Mouse (Mus musculus): ENCODE measurements at regions not wholly inside any gene's neighbourhood (a gene's known extent, or its start where the extent isn't known, plus 50 kb on each side); places are given as distances from the start of the nearest gene placed in this dataset.

DNA sequence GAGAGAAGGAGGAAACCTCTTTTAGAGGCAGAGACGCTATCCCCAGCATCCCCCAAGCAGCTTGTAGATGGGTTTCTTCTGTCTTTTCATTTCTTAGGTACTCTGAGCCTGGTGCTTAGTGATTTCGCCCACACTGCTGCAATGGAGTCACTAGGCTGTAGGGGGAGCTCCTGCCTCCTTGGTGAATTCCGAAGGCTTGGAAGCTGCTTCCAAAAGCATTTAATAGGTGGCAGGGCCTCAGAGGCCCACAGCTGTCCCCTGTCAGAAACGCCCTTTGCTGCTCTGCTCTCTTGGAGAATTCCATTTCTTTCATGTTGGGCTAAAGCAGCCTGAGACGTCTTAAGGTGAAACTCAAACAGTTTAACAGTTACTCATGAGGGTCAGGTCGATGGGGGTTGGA is 160.4 kb upstream of the Esrrg start:
- TF ChIP-seq CTCF (conservative IDR thresholded peaks at IDR 0.05; ENCODE audit: low read length) (peak; percentile 67), POU5F1 (IDR thresholded peaks at IDR 0.05; ENCODE audit: borderline replicate concordance, low read length) (no peak)
- no peaks in the 10 kb centered on the region for H3K9me3 ChIP-seq (ENCODE audit: low read length)
- H3K4me1 ChIP-seq (replicated peaks; ENCODE audit: low read depth, low read length): peaks cover 45% of the 10 kb centered on the region
- H3K36me3 ChIP-seq (ENCODE audit: insufficient read depth, low read length): no peaks in the 10 kb centered on the region
- no peak overlapping the region for H3K4me3 ChIP-seq (replicated peaks; ENCODE audit: low read length)
- H3K27me3 ChIP-seq (ENCODE audit: insufficient read depth, low read length): peaks cover 3% of the 10 kb centered on the region; the same call in 1 of the 2 replicates

- H3K9me3 ChIP-seq (ENCODE audit: low read length): no peaks in the 10 kb centered on the region
- H3K4me3 ChIP-seq (replicated peaks; ENCODE audit: low read length): no peak overlapping the region
- TF ChIP-seq CTCF (conservative IDR thresholded peaks at IDR 0.05; ENCODE audit: low read length) (no peak), POU5F1 (IDR thresholded peaks at IDR 0.05; ENCODE audit: borderline replicate concordance, low read length) (no peak), NANOG (IDR thresholded peaks at IDR 0.05; ENCODE audit: borderline replicate concordance, low read length) (no peak; the same call in 1 of the 2 replicates)
- H3K27me3 ChIP-seq (ENCODE audit: insufficient read depth, low read length): peaks cover 3% of the 10 kb centered on the region; the same call in 1 of the 2 replicates
- H3K36me3 ChIP-seq (ENCODE audit: insufficient read depth, low read length): no peaks in the 10 kb centered on the region
- peaks cover 45% of the 10 kb centered on the region for H3K4me1 ChIP-seq (replicated peaks; ENCODE audit: low read depth, low read length)
These were observed 158.5 kb upstream of the Esrrg start for GRCm38 (mm10) chr1:187450106-187450505.

DNA sequence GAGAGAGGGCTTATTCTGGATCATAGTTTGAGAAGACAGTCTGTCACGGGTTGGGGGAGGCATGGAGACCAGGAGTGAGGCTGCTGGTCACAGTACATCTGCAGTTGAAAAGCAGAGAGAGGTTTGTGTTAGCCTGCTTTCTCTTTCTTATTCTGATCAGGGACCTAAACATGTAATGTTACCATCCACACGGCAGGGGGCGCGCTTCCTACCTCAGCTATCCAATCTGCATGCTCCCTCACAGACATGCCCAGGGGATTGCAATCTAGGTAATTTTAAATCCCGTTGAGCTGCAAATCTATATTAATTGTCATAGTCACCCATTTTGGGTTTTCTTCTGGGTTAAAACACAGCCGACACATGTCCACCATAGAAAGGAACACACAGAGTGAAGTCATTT is 156.4 kb upstream of the Esrrg start:
- TF ChIP-seq POU5F1 (IDR thresholded peaks at IDR 0.05; ENCODE audit: borderline replicate concordance, low read length): no peak
- TF ChIP-seq NANOG (IDR thresholded peaks at IDR 0.05; ENCODE audit: borderline replicate concordance, low read length): no peak
- TF ChIP-seq CTCF (conservative IDR thresholded peaks at IDR 0.05; ENCODE audit: low read length): peak; percentile 71
- H3K27me3 ChIP-seq (ENCODE audit: insufficient read depth, low read length): peaks cover 3% of the 10 kb centered on the region; the same call in 1 of the 2 replicates
- H3K4me3 ChIP-seq (replicated peaks; ENCODE audit: low read length): no peak overlapping the region
- no peaks in the 10 kb centered on the region for H3K36me3 ChIP-seq (ENCODE audit: insufficient read depth, low read length)
- H3K4me1 ChIP-seq (replicated peaks; ENCODE audit: low read depth, low read length): peaks cover 45% of the 10 kb centered on the region
- no peaks in the 10 kb centered on the region for H3K9me3 ChIP-seq (ENCODE audit: low read length)

GRCm38 (mm10) chr1:187454431-187454830 is 154.2 kb upstream of the Esrrg start:
- Histone ChIP-seq H3K27me3 (ENCODE audit: insufficient read depth, low read length) (no peaks in the 10 kb centered on the region), H3K9me3 (ENCODE audit: low read length) (peaks cover 6% of the 10 kb centered on the region; the same call in 1 of the 2 replicates)
- TF ChIP-seq POU5F1 (IDR thresholded peaks at IDR 0.05; ENCODE audit: borderline replicate concordance, low read length) (no peak), CTCF (conservative IDR thresholded peaks at IDR 0.05; ENCODE audit: low read length) (peak; percentile 32)

GRCm38 (mm10) chr1:187484821-187485220 is 123.8 kb upstream of the Esrrg start:
- no peak for TF ChIP-seq NANOG (IDR thresholded peaks at IDR 0.05; ENCODE audit: borderline replicate concordance, low read length)
- TF ChIP-seq CTCF (conservative IDR thresholded peaks at IDR 0.05; ENCODE audit: low read length): no peak
- TF ChIP-seq POU5F1 (IDR thresholded peaks at IDR 0.05; ENCODE audit: borderline replicate concordance, low read length): no peak
- no peak overlapping the region for H3K4me3 ChIP-seq (replicated peaks; ENCODE audit: low read length)

More at GRCm38 (mm10) chr1:187454431-187454830, 154.2 kb upstream of the Esrrg start:
- Histone ChIP-seq H3K36me3 (ENCODE audit: insufficient read depth, low read length) (no peaks in the 10 kb centered on the region), H3K4me3 (replicated peaks; ENCODE audit: low read length) (no peak overlapping the region), H3K4me1 (replicated peaks; ENCODE audit: low read depth, low read length) (peaks cover 28% of the 10 kb centered on the region)

DNA sequence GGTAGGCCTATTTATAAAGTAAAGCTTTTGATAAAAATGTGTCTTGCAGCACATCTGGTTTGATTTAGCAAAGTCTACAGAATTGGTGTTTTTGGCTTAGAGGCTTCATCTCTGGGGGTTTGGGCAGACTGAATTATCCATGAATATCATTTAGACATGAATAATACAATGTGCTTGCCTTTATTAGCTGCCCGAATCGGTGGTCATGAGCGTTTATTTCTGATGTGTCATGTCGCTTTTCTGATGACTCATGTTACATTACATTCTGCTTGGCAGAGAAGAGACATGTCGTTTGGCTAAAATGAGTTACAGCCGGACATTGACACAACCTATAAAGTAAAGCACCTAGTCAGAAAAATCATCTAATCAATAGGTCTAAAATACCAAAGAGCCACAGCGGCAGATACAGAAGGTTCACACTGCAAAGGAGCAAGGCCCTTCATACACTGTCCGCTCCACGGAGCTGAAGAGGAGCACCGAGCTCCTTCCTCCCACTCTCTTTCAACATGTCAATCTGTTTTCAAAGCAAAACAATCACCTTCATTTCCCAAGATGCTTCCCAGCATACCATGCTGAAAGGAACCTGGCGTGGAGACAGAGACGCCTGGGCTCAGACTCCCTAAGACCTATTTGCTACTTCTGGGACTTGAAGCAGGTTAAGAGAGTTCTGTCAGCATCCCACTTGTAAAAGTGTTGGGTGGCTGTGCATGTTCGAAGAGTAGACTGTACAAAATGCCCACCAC is 120.5 kb upstream of the Esrrg start:
- no peaks in the 10 kb centered on the region for H3K9me3 ChIP-seq (ENCODE audit: low read length)
- TF ChIP-seq CTCF (conservative IDR thresholded peaks at IDR 0.05; ENCODE audit: low read length) (no peak), NANOG (IDR thresholded peaks at IDR 0.05; ENCODE audit: borderline replicate concordance, low read length) (no peak), POU5F1 (IDR thresholded peaks at IDR 0.05; ENCODE audit: borderline replicate concordance, low read length) (no peak)
- H3K27me3 ChIP-seq (ENCODE audit: insufficient read depth, low read length): no peaks in the 10 kb centered on the region
- H3K36me3 ChIP-seq (ENCODE audit: insufficient read depth, low read length): no peaks in the 10 kb centered on the region
- no peak overlapping the region for H3K4me3 ChIP-seq (replicated peaks; ENCODE audit: low read length)
- no peaks in the 10 kb centered on the region for H3K4me1 ChIP-seq (replicated peaks; ENCODE audit: low read depth, low read length)

More at GRCm38 (mm10) chr1:187484821-187485220, 123.8 kb upstream of the Esrrg start:
- H3K36me3 ChIP-seq (ENCODE audit: insufficient read depth, low read length): no peaks in the 10 kb centered on the region
- no peaks in the 10 kb centered on the region for H3K4me1 ChIP-seq (replicated peaks; ENCODE audit: low read depth, low read length)
- H3K27me3 ChIP-seq (ENCODE audit: insufficient read depth, low read length): no peaks in the 10 kb centered on the region
- H3K9me3 ChIP-seq (ENCODE audit: low read length): no peaks in the 10 kb centered on the region

DNA sequence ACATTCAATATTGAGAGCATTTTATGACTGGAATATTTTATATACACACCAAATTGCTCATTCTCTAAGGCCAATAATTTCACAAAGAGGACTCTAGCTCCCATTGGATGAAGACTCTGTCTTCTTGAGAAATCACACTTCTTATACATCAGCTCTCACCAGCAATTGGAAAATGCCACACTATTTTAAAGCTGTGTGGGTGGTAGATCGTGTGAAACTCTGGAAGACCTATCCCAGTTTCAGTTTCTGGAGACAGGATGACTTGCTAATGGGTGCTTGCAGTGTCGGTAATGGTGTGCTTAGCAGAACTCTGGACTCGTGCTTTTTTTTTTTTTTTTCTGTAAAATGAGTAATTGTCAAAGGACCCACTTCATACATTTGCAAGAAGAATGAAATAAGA is 119.1 kb upstream of the Esrrg start:
- no peak for TF ChIP-seq CTCF (conservative IDR thresholded peaks at IDR 0.05; ENCODE audit: low read length)
- TF ChIP-seq POU5F1 (IDR thresholded peaks at IDR 0.05; ENCODE audit: borderline replicate concordance, low read length): no peak
- no peak for TF ChIP-seq NANOG (IDR thresholded peaks at IDR 0.05; ENCODE audit: borderline replicate concordance, low read length)
- no peaks in the 10 kb centered on the region for H3K4me1 ChIP-seq (replicated peaks; ENCODE audit: low read depth, low read length)
- H3K36me3 ChIP-seq (ENCODE audit: insufficient read depth, low read length): no peaks in the 10 kb centered on the region
- H3K9me3 ChIP-seq (ENCODE audit: low read length): no peaks in the 10 kb centered on the region
- no peak overlapping the region for H3K4me3 ChIP-seq (replicated peaks; ENCODE audit: low read length)
- no peaks in the 10 kb centered on the region for H3K27me3 ChIP-seq (ENCODE audit: insufficient read depth, low read length)

DNA sequence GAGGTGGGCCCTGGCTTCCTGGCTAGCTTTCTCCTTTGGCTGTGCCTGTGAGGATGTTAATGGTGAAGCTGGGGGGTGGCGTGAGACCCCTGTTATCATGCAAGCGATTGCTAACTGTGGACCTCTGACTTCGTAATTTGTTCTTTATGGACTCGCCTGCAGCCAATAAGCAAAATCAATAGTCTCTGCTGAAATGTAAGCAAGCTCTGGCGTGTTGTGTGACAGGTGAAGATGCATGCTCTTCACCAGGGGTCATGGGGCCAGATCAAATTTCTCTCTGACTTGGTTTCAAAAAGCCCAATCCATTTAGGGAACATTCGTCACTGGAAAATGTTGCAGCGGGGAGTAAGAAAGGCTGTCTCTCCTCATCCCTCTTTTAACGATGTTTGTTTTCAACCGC is 103.2 kb upstream of the Esrrg start:
- Histone ChIP-seq H3K4me1 (replicated peaks; ENCODE audit: low read depth, low read length) (no peaks in the 10 kb centered on the region), H3K9me3 (ENCODE audit: low read length) (no peaks in the 10 kb centered on the region), H3K4me3 (replicated peaks; ENCODE audit: low read length) (no peak overlapping the region), H3K27me3 (ENCODE audit: insufficient read depth, low read length) (no peaks in the 10 kb centered on the region), H3K36me3 (ENCODE audit: insufficient read depth, low read length) (no peaks in the 10 kb centered on the region)
- TF ChIP-seq NANOG (IDR thresholded peaks at IDR 0.05; ENCODE audit: borderline replicate concordance, low read length) (no peak), POU5F1 (IDR thresholded peaks at IDR 0.05; ENCODE audit: borderline replicate concordance, low read length) (no peak), CTCF (conservative IDR thresholded peaks at IDR 0.05; ENCODE audit: low read length) (no peak)

DNA sequence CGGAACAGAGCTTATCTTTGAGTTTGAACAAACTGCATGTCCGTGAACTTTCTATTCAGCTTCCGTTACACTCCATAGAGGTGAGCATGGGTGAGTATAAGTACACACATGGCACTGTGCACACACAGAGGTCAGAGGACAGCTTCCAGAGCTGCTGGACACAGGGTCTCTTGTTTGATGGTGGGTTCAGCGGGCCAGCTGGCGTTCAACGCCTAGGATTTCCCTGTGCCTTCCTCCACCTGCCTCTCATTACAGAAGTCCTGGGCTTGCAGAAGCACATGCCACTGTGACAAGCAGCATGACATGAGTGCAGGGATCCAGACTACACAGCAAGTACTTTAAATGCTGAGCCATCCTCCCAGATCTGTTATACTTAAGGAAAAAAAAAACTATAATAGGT is 101.4 kb upstream of the Esrrg start:
- TF ChIP-seq CTCF (conservative IDR thresholded peaks at IDR 0.05; ENCODE audit: low read length) (no peak), NANOG (IDR thresholded peaks at IDR 0.05; ENCODE audit: borderline replicate concordance, low read length) (no peak), POU5F1 (IDR thresholded peaks at IDR 0.05; ENCODE audit: borderline replicate concordance, low read length) (no peak)

More for the DNA sequence above, 101.4 kb upstream of the Esrrg start:
- Histone ChIP-seq H3K36me3 (ENCODE audit: insufficient read depth, low read length) (no peaks in the 10 kb centered on the region), H3K9me3 (ENCODE audit: low read length) (no peaks in the 10 kb centered on the region), H3K27me3 (ENCODE audit: insufficient read depth, low read length) (no peaks in the 10 kb centered on the region), H3K4me3 (replicated peaks; ENCODE audit: low read length) (no peak overlapping the region), H3K4me1 (replicated peaks; ENCODE audit: low read depth, low read length) (no peaks in the 10 kb centered on the region)
